Mouse (Mus musculus) embryonic fibroblast, embryonic 13.5 days (primary cell): ENCODE data around the gene Prkaa1.

Source experiments
- CTCF ChIP-seq: IDR thresholded peaks from 2 replicates; pipeline ENCODE4 v1.5.1; 2011; ENCODE audit warnings: mild to moderate bottlenecking, control low read depth, low read length, moderate library complexity, borderline replicate concordance; ENCODE audit not compliant: insufficient read depth
- POLR2A ChIP-seq: IDR thresholded peaks from 2 replicates; pipeline ENCODE4 v1.6.1; 2011; ENCODE audit warnings: low read depth, mild to moderate bottlenecking, control low read depth, low read length, moderate library complexity

- TF ChIP-seq CTCF, result no peak
- TF ChIP-seq POLR2A, result no peak
Measured at GRCm38 (mm10) chr15:5108655-5109040, 35.0 kb upstream of the Prkaa1 start.
